Mouse (Mus musculus): ENCODE measurements around the gene Morc2b.
A peak's percentile ranks its signal among the peaks of the same experiment; 100 is the strongest.
"Not testable (repeated sequence)": the region's sequence is repeated elsewhere in the genome, so short reads cannot be mapped to it uniquely, and the experiment has no call there.

The Morc2b gene

GRCm38 (mm10) chr17:33139261-33139820 is at the start of gene Morc2b:
TSS of gene Morc2b (minus strand) at chr17:33139683.
- no peak for DNase-seq (ENCODE audit: low spot score in 2 of 2)

- DNase-seq (ENCODE audit: low spot score in 2 of 2), result not testable (repeated sequence)
Observed at GRCm38 (mm10) chr17:33168147-33168546, 28.7 kb upstream of the Morc2b start, which contains the start of gene Olfr55. TSS of gene Olfr55 (plus strand) at chr17:33168447.

- DNase-seq (ENCODE audit: low spot score in 2 of 2), result peak in 1 of 2 experiments; percentile 3
Observed at GRCm38 (mm10) chr17:33126257-33126656, 13.2 kb downstream of the Morc2b start.

GRCm38 (mm10) chr17:33124546-33124945 is 14.9 kb downstream of the Morc2b start:
- DNase-seq (ENCODE audit: low spot score in 2 of 2), result no peak

GRCm38 (mm10) chr17:33097396-33097795 is 42.1 kb downstream of the Morc2b start:
- no peak for DNase-seq (ENCODE audit: low spot score in 2 of 2)

GRCm38 (mm10) chr17:33092391-33093193 is 46.9 kb downstream of the Morc2b start:
- DNase-seq (ENCODE audit: low spot score in 2 of 2), result peak; percentile 79 to 89

GRCm38 (mm10) chr17:33091630-33092029 is 47.9 kb downstream of the Morc2b start:
- no peak for DNase-seq (ENCODE audit: low spot score in 2 of 2)

- DNase-seq (ENCODE audit: low spot score in 2 of 2), result peak; percentile 95 to 96
Observed at GRCm38 (mm10) chr17:33089220-33089949, 50.1 kb downstream of the Morc2b start, which contains the start of gene Zfp563. TSS of gene Zfp563 (plus strand) at chr17:33089310.

- no peak for DNase-seq (ENCODE audit: low spot score in 2 of 2)
Observed at GRCm38 (mm10) chr17:33067958-33068357, 71.5 kb downstream of the Morc2b start, which contains the start of gene 4921501E09Rik. TSS of gene 4921501E09Rik (minus strand) at chr17:33068058.

Data from frontal cortex, postnatal 36 days (tissue).